Mouse (Mus musculus) midbrain, embryonic 16.5 days (tissue): Measurements from ENCODE around the gene AI837181. TPM values are rescaled to one million over a fixed set of nuclear protein-coding genes. Genes with fewer than 3 reads are reported as not detected.
A peak's percentile ranks its signal among the peaks of the same experiment; 100 is the strongest.
"Not testable (repeated sequence)": the region's sequence is repeated elsewhere in the genome, so short reads cannot be mapped to it uniquely, and the experiment has no call there.

Experiments
- ATAC-seq: fragments of 200-750 bp; cut with Nextera tagmentation; 2 replicates; pipeline ENCODE4 v1.8.0; 2017; ENCODE audit warnings: moderate TSS enrichment
- H3K27ac ChIP-seq: fragments of 300-500 bp; sonication (generic); 2 replicates; pipeline ENCODE4 v1.5.1; 2014; ENCODE audit warnings: mild to moderate bottlenecking, low read length, mixed read lengths
- H3K27me3 ChIP-seq: fragments of 300-500 bp; sonication (generic); 2 replicates; pipeline ENCODE4 v1.6.1; 2014; ENCODE audit warnings: low read depth, low read length, mixed read lengths; ENCODE audit not compliant: control insufficient read depth, insufficient read depth
- H3K36me3 ChIP-seq: fragments of 300-500 bp; sonication (generic); 2 replicates; pipeline ENCODE4 v1.6.1; 2014; ENCODE audit warnings: mild to moderate bottlenecking, low read length, moderate library complexity, mixed read lengths; ENCODE audit not compliant: control insufficient read depth, insufficient read depth
- H3K4me1 ChIP-seq: fragments of 300-500 bp; sonication (generic); 2 replicates; pipeline ENCODE4 v1.6.1; 2014; ENCODE audit warnings: mild to moderate bottlenecking, low read length, mixed read lengths; ENCODE audit not compliant: control insufficient read depth, insufficient read depth
- H3K4me2 ChIP-seq: fragments of 300-500 bp; sonication (generic); 2 replicates; pipeline ENCODE4 v1.6.1; 2014; ENCODE audit warnings: mild to moderate bottlenecking, low read length, mixed read lengths
- H3K4me3 ChIP-seq: fragments of 300-500 bp; sonication (generic); 2 replicates; pipeline ENCODE4 v1.5.1; 2014; ENCODE audit warnings: low read depth, mild to moderate bottlenecking, low read length, moderate library complexity, mixed read lengths
- H3K9ac ChIP-seq: fragments of 300-500 bp; sonication (generic); 2 replicates; pipeline ENCODE4 v1.6.1; 2014; ENCODE audit warnings: low read depth, low read length, mixed read lengths
- H3K9me3 ChIP-seq: fragments of 300-500 bp; sonication (generic); replicated peaks from 2 replicates; pipeline ENCODE4 v1.6.1; 2014; ENCODE audit warnings: mild to moderate bottlenecking, low read length, mixed read lengths; ENCODE audit not compliant: control insufficient read depth, poor library complexity, severe bottlenecking
- WGBS: fragments of 180-500 bp; shearing (Covaris S2); extraction: QIAGEN DNeasy Blood & Tissue Kit; methylation state at CpG from one replicate; pipeline ENCODE4 v1.1.7; 2014; 5-methylcytosine and 5-hydroxymethylcytosine counted together
- polyA plus RNA-seq: library from polyadenylated mRNA; unstranded; fragments of >200 nt; fragmentation: Nextera tagmentation; extraction: Ambion mirVana; gene quantifications from 2 replicates; pipeline ENCODE4 v1.2.1, GENCODE M21; 2015

The AI837181 gene
- polyA plus RNA-seq, 1 experiment from 2014 or later: 67.9 TPM

DNA sequence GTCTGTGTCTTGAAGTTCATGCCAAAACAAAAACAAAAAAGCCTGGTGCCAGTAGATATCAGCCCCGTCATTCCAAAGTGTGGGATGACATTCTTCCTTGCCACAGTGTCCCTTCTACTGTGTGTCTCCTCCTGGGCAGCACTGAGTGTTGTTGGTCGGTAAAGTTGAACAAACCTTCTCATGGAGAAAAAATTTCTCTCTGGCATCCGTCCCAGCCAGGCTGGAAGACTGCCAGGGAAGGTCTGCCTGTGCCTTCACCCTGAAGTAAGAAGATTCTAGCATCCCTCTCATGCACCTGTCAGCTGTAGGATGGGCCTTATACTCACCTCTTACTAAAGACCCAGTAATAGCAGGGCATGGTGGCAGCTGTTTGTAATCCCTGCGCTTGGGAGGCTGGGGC lies 32.1 kb upstream of the AI837181 start:
- H3K27ac ChIP-seq: no peak overlapping the region
- H3K27me3 ChIP-seq: no peaks in the 10 kb centered on the region
- WGBS: 57% methylated on average over 4 of the region's 4 CpGs
- H3K9ac ChIP-seq: no peak overlapping the region
- H3K4me2 ChIP-seq: no peak overlapping the region
- H3K4me3 ChIP-seq: no peak overlapping the region
- H3K36me3 ChIP-seq: no peaks in the 10 kb centered on the region
- ATAC-seq: no peak
- peaks cover 13% of the 10 kb centered on the region for H3K4me1 ChIP-seq
- no peaks in the 10 kb centered on the region for H3K9me3 ChIP-seq

DNA sequence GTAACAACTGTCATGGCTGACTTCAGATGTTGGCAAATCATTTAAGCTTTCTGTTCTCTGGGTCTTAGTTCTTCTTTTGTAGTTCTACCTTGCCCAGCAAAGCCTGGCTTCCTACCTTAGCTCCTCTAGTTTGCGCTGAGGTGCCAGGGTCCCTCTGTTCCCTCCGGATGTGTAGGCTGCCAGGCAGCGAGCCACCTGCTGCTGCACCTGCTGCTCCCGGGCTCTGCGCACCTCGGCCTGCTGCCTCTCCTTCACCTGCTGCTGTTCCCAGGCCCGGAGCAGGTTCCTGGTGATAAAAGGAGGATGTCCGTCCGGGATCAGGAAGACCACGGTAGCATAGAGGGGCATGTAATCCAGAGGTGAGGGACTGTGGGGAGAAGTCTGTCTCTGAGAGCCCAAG lies 30.8 kb upstream of the AI837181 start:
- no peak for ATAC-seq
- Histone ChIP-seq H3K27me3 (no peaks in the 10 kb centered on the region), H3K9me3 (no peaks in the 10 kb centered on the region), H3K4me3 (no peak overlapping the region), H3K27ac (no peak overlapping the region), H3K9ac (no peak overlapping the region), H3K4me2 (no peak overlapping the region), H3K36me3 (no peaks in the 10 kb centered on the region), H3K4me1 (peaks cover 12% of the 10 kb centered on the region)
- 62% methylated on average over 10 of the region's 10 CpGs for WGBS

DNA sequence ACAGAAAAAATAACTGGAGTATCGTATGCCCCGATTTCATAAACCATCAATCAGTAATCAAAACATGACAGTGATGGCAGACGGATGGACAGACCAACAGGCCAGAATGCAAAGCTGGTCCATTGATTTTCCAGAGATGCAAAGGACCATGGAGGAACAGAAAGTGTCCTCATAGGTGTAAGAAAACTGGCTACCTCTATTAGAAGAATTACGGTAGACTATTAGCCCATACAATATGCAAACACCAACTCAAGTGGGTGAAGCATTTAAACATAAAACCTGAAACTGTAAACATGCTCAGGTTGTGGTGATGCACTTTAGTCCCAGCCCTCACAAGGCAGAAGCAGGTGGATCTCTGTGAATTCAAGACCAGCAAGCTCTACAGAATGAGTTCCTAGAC lies 29.6 kb upstream of the AI837181 start:
- Histone ChIP-seq H3K36me3 (no peaks in the 10 kb centered on the region), H3K4me1 (peaks cover under 1% of the 10 kb centered on the region; the same call in 1 of the 2 replicates), H3K4me3 (no peak overlapping the region), H3K9me3 (no peaks in the 10 kb centered on the region), H3K27ac (no peak overlapping the region), H3K9ac (no peak overlapping the region), H3K4me2 (no peak overlapping the region), H3K27me3 (no peaks in the 10 kb centered on the region)
- 72% methylated on average over 4 of the region's 4 CpGs for WGBS
- ATAC-seq: no peak

DNA sequence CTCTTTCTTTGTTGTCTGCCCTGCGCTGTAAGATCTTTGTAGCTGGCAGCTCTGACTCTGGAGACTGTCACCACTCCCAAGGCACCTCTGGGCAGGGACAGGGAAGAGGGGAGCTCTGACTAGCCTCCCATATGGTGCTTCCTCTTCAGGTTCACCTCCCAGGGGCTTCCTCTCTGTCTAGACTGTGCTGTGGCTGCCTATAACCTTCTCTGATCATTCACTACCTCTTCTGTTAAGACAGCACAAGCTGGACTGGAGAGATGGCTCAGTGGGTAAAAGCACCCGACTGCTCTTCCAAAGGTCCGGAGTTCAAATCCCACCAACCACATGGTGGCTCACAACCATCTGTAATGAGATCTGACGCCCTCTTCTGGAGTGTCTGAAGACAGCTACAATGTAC lies 23.9 kb upstream of the AI837181 start:
- not testable (repeated sequence) for H3K9ac ChIP-seq, H3K27me3 ChIP-seq, H3K4me1 ChIP-seq, H3K27ac ChIP-seq, H3K36me3 ChIP-seq, ATAC-seq, H3K4me3 ChIP-seq, H3K9me3 ChIP-seq, H3K4me2 ChIP-seq
- 73% methylated on average over 4 of the region's 4 CpGs for WGBS

DNA sequence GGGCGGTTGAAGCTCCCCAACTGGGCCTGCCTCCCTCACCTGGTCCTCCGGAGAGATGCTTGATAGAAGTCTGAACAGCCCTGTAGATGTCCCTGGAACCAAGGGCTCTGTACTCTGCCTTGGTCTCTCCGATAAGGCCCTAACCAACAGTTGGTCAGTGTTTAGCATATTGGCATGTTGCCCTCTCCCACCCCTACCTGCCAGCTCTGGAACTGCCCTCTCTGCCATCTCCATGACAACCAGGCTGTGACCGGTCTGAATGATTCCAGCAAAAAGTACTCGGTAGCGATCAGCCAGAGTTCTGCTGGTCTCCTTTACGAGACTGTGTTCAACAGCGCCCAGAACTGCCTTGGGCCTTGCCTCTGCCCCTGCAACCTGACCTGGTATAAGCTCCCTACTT lies 22.7 kb upstream of the AI837181 start, which contains the start of gene Tsga10ip:
Gene Tsga10ip, minus strand, starts transcription at position 234 of the 400 bp plus-strand sequence.
- no peak within 1 kb of the TSS for H3K4me2 ChIP-seq
- no peaks in the 10 kb centered on the region for H3K36me3 ChIP-seq
- no peak within 1 kb of the TSS for H3K4me3 ChIP-seq
- peaks cover 4% of the 10 kb centered on the region for H3K4me1 ChIP-seq
- ATAC-seq: no peak
- 74% methylated on average over 8 of the region's 8 CpGs for WGBS
- H3K9ac ChIP-seq: 0 out of 2 replicates have a peak within 1 kb of the TSS, but pooled peaks have one; percentile 6
- no peaks in the 10 kb centered on the region for H3K9me3 ChIP-seq
- no peaks in the 10 kb centered on the region for H3K27me3 ChIP-seq
- H3K27ac ChIP-seq: no peak within 1 kb of the TSS

DNA sequence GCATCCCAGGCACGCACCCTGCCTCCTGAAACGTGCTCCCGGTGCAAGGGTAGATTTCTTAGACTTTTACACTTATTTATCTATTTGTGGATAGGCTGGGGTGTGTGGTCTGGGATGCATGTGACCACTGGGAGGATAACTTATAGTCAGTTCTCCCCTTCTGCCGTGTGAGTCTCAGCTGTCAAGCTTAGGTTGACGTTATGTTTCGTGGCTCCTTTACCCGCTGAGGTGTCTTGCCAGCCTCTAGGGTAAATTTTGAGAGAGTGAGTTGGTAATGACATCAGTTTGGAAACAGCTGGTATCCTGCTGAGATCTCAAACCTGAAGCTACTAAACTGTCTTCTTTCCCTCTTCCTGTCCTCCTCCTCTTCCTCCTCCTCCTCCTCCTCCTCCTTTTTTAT lies 19.0 kb upstream of the AI837181 start:
- Histone ChIP-seq H3K4me1 (peaks cover 12% of the 10 kb centered on the region), H3K27ac (0 out of 2 replicates have a peak overlapping the region, but pooled peaks have one; percentile 26), H3K9ac (peak overlapping the region; percentile 43; the same call in 1 of the 2 replicates), H3K4me3 (peak overlapping the region; percentile 32), H3K36me3 (no peaks in the 10 kb centered on the region), H3K9me3 (no peaks in the 10 kb centered on the region), H3K27me3 (no peaks in the 10 kb centered on the region), H3K4me2 (peak overlapping the region; percentile 52)
- 27% methylated on average over 7 of the region's 7 CpGs for WGBS
- no peak for ATAC-seq

DNA sequence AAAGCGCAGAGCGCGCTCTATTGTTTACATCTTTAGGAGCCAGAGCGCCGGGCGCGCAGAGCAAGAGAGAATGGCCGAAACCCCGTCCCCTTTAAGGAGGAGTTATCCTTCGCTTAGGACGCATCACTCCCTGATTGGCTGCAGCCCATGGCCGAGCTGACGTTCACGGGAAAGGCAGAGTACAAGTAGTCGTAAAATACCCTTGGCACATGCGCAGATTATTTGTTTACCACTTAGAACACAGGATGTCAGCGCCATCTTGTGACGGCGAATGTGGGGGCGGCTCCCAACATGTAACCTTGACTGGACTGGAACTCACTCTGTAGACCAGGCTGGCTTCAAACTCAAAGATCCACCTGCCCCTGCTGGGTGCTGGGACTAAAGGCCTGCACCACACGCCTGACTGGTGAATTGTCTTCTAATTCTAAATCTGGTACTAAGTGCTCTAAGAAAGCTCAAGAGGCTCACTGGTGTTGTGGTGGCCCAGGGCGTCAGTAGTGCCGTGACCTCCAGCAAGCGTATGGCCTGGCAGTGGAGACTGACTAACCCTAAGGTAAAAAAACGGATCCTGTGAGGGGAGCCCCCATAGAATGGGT lies 18.3 kb upstream of the AI837181 start:
- H3K27me3 ChIP-seq: not testable (repeated sequence)
- ATAC-seq: peak; percentile 85

DNA sequence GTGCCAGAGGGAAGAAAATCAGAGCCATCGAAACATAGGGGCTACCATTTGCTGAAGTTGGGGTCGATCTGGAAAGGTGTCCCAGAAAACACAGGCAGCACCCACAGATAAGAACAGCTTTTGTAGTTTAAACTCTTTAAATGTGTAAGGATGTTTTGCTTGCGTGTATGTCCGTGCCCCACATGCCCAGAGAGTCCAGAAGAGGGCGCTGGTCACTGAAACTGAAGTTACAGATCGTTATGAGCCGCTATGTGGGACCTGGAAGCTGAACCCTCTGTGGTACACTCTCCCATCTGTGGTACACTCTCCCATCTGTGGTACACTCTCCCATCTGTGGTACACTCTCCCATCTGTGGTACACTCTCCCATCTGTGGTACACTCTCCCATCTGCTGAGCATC lies 17.8 kb upstream of the AI837181 start:
- Histone ChIP-seq H3K4me2 (peak overlapping the region; percentile 60), H3K27me3 (no peaks in the 10 kb centered on the region), H3K4me3 (peak overlapping the region; percentile 50), H3K9ac (peak overlapping the region; percentile 76), H3K36me3 (no peaks in the 10 kb centered on the region), H3K27ac (peak overlapping the region; percentile 81), H3K9me3 (no peaks in the 10 kb centered on the region), H3K4me1 (peaks cover 12% of the 10 kb centered on the region)
- 17% methylated on average over 7 of the region's 7 CpGs for WGBS
- ATAC-seq: peak; percentile 72

More for the DNA sequence above, 18.3 kb upstream of the AI837181 start:
- not testable (repeated sequence) for H3K9me3 ChIP-seq, H3K36me3 ChIP-seq
- Histone ChIP-seq H3K4me3 (peak overlapping the region; percentile 50), H3K4me1 (peaks cover 12% of the 10 kb centered on the region), H3K9ac (peak overlapping the region; percentile 76), H3K27ac (peak overlapping the region; percentile 81), H3K4me2 (peak overlapping the region; percentile 60)
- WGBS: 13% methylated on average over 21 of the region's 25 CpGs

DNA sequence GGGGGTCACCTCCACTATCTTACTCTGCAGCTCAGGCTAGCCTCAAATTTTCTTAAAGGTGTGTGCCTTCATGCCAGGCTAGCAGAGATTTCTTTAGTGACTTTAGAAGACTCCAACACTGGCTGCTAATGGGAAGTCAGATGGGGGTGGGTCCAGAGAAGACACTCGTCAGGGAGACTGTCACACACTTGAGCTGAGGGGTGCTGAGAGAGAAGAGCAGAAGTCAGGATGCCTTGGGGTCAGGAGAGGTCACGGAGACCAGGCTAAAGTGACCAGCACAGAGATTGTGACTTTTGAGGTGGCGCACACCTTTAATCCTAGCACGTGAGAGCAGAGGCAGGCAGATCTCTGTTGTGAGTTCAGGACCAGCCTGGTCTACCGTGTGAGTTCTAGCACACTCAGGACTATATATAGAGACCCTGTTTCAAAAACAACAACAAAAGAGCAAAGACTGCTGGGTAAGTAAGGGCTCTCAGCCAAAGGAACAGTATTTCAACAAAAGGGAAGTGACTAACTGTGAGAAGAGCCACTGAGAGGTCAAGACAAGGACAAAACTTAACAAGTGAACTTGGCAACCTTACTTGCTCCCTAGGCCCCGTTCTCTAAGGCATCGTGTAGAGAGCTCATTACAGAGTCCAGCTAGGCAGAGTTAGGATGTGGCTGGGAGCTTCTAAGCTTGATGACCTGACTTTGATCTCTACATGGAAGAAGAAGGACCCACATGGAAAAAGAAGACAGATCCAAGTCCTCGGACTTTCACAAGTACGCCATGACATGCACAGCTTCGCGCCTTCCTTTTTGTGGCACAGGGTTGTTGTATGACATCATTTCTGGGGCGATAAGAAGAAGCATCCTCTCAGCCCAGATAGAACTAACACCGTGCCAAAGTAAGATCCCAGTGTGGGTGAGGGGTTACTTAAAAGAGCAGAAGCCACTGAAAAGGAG lies 16.6 kb upstream of the AI837181 start:
- H3K4me1 ChIP-seq: peaks cover 12% of the 10 kb centered on the region
- no peak overlapping the region for H3K27ac ChIP-seq
- H3K9me3 ChIP-seq: no peaks in the 10 kb centered on the region
- H3K36me3 ChIP-seq: no peaks in the 10 kb centered on the region
- no peak overlapping the region for H3K9ac ChIP-seq
- H3K4me2 ChIP-seq: peak overlapping the region; percentile 60; the same call in 1 of the 2 replicates
- WGBS: 91% methylated on average over 13 of the region's 13 CpGs
- no peak overlapping the region for H3K4me3 ChIP-seq
- H3K27me3 ChIP-seq: no peaks in the 10 kb centered on the region
- ATAC-seq: no peak
